Mouse (Mus musculus): ENCODE results near the gene Arid5a.
A peak's percentile ranks its signal among the peaks of the same experiment; 100 is the strongest.

Arid5a gene

GRCm38 (mm10) chr1:36294402-36294801, 13.1 kb upstream of the Arid5a start:
- no peak for DNase-seq (ENCODE audit: low read depth, low spot score)

- DNase-seq (ENCODE audit: low read depth, low spot score): no peak
Observed at GRCm38 (mm10) chr1:36296466-36297149, 10.9 kb upstream of the Arid5a start.

DNA sequence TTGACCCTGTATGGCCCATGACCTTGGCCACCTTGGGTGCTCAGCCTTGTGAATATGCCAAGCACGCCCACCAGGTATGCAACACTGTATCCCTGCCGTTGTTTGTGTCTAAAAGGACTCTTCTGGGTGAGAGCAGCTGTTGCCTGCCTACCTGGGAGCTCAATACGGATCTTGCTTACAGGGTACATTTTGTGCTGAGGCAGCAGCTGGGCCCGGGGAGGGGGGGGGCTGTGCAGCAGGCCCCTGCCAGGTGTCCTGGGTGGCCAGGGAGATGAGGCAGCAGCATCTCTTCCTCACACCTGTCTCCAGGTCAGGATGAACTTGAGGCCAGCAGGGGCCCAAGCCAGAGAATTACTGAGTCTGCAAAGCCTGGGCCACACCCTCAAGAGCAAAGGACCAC, 9.4 kb upstream of the Arid5a start:
- DNase-seq (ENCODE audit: low read depth, low spot score): no peak

- no peak for DNase-seq (ENCODE audit: low read depth, low spot score)
Observed at GRCm38 (mm10) chr1:36299126-36299525, 8.4 kb upstream of the Arid5a start.

GRCm38 (mm10) chr1:36299676-36300075, 7.9 kb upstream of the Arid5a start:
- DNase-seq (ENCODE audit: low read depth, low spot score): no peak

GRCm38 (mm10) chr1:36300486-36300885, 7.0 kb upstream of the Arid5a start:
- no peak for DNase-seq (ENCODE audit: low read depth, low spot score)

DNA sequence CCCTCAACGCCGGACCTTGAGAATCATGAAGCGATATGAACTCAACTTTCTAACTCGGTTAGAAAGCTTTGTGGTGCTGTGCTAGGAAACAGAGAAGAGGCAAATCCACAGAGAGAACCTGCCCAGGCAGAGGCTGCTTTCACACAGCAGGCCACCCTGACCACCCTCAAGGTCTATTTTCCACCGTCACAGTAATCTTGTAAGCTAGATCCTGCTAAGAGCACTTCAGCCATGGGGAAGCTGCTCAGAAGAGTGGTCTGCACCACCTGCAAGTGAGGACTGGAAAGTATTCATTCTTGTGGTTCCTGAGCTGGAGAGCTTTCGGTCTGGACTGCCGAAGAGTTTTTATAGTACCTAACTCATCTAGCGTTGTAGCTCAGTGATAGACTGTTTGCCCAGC, 5.3 kb upstream of the Arid5a start:
- DNase-seq (ENCODE audit: low read depth, low spot score): no peak

- DNase-seq (ENCODE audit: low read depth, low spot score): no peak
Observed at GRCm38 (mm10) chr1:36302957-36303356, 4.6 kb upstream of the Arid5a start.

DNA sequence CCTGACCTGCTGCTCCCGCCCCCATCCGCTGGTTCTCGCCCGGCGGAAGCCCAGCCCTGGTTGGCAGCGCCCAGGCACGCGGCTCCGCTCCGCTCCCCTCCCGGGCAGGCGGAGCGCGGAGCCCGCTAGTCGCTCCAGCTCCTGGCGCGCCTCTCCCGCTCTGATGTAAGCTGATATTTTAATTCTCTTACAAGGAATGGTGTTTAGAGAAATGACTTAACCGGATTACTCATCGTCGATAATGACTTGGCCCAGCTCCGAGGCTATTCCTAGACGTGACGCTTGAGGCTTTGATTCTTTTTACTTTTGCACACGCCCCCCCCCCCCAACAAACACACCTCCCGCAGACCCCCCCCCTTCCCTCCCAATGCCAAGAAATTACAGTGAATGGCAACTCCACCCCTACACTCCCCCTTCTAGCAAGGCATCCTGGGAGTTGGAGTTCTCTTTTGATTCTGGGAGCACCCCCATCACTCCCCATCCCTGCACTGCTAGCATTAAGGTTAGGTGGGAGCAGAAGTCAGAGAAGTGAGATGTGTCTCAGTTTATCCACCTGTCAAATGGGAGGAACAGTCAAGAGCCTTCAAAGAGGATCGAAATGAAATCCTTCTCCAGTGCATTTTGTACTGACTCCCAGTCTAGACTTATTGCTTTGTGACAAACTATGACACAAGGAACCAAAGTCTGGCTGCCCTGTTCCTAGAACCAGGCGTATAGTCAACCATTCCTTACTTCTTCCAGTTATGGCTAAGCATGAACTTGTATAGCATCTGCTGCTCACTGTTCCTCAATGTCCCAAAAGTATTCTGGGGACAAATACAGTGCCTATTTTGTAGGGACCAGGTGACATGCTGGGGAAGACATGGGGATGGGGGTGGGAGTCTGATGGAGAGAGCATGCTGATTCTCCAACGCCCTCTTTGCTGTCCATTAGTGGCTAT, 3.9 kb upstream of the Arid5a start:
- DNase-seq (ENCODE audit: low read depth, low spot score): peak; percentile 38

GRCm38 (mm10) chr1:36304764-36305163, 2.8 kb upstream of the Arid5a start:
- DNase-seq (ENCODE audit: low read depth, low spot score): no peak

DNA sequence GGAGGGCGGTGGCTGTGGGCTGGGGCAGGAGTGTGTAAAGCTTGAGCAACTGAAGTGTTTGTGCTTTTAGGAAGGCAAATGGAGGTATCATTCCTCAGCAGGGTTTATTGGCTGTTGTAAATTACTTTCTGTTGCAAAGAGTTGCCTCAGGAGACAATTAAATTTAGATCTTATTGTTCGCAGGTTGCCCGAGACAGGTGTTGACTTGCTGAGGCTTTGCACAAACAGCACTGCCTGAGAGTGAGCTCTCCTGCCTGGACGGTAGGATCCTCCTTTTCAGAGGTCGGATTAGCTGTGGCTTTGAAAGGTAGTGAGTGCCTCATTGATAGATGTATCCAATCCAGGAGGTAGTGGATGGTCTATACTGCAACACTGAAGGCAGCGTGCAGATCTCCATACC, 1.4 kb upstream of the Arid5a start:
- DNase-seq (ENCODE audit: low read depth, low spot score): no peak

- DNase-seq (ENCODE audit: low read depth, low spot score): no peak
Observed at GRCm38 (mm10) chr1:36307121-36307494, 425 bp upstream of the Arid5a start.

DNA sequence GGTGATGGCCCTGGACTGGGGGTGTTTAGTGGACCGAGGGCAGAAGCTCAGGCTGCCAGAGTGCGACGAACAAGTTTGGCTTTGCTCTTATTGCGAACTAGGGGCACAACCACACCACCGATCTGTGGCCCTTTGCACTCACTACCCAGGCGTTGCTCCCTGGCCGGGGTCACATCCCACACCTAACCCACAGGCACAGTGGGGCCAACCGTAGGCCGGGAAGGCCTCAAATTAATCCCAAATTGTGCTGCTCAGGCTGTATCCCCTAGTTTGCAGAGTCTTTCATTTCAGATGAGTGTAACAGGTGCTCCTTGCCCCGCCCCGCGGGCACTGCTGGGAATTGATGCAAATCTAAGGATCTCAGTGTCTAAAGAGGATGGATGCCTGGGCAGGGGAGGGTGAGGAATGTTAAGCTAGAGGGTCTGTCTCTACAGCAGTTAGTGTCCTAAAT, 943 bp downstream of the Arid5a start:
- DNase-seq (ENCODE audit: low read depth, low spot score): no peak

- DNase-seq (ENCODE audit: low read depth, low spot score): no peak
Observed at GRCm38 (mm10) chr1:36308966-36309475, 1.5 kb downstream of the Arid5a start.

- DNase-seq (ENCODE audit: low read depth, low spot score): no peak
Observed at GRCm38 (mm10) chr1:36309498-36309901, 2.0 kb downstream of the Arid5a start.

GRCm38 (mm10) chr1:36314959-36315775, 7.6 kb downstream of the Arid5a start:
- DNase-seq (ENCODE audit: low read depth, low spot score): no peak

- no peak for DNase-seq (ENCODE audit: low read depth, low spot score)
Observed at GRCm38 (mm10) chr1:36315776-36316100, 8.2 kb downstream of the Arid5a start.

- no peak for DNase-seq (ENCODE audit: low read depth, low spot score)
Observed at GRCm38 (mm10) chr1:36321164-36321563, 13.6 kb downstream of the Arid5a start.

GRCm38 (mm10) chr1:36321829-36322573, 14.5 kb downstream of the Arid5a start:
- no peak for DNase-seq (ENCODE audit: low read depth, low spot score)

GRCm38 (mm10) chr1:36323076-36323475, 15.5 kb downstream of the Arid5a start:
- no peak for DNase-seq (ENCODE audit: low read depth, low spot score)
